ENCODE assay signal across 10 mouse cellular contexts in genomic region chr1:39536701-39537100, GRCm38 (mm10). TPM values are rescaled to one million over a fixed set of nuclear protein-coding genes. Genes with fewer than 3 reads are reported as not detected.
DNase-seq lines count a peak whose midpoint lies in the region; ATAC-seq and TF ChIP-seq lines count a peak whose summit lies in the region.
"Had no signal": no experiment of that assay in that cellular context is flagged by ENCODE, and none has a peak within 500 bp of the region (broad histone marks: within the 10 kb centered on the region; RNA-seq: fewer than 3 reads in every experiment).

No protein-coding gene starts in this region.

- H3K4me2 ChIP-seq in embryonic facial prominence, embryonic 14.5 days (ENCODE audit: low read depth, low read length), result peak overlapping the region; percentile 87
- peak overlapping the region; percentile 97 for H3K4me2 ChIP-seq in intestine, postnatal 0 days (replicated peaks; ENCODE audit: low read depth)
- peak overlapping the region; percentile 63 for H3K4me2 ChIP-seq in neural tube, embryonic 14.5 days (ENCODE audit: low read depth, low read length)

- peaks cover 2% of the 10 kb centered on the region; the same call in 1 of the 2 replicates for H3K79me2 ChIP-seq in liver, adult 2 months (ENCODE audit: control insufficient read depth, insufficient read depth, low read length)

- ATAC-seq in embryonic facial prominence, embryonic 14.5 days (ENCODE audit: low read depth), result no peak
- ATAC-seq in intestine, postnatal 0 days, result peak; percentile 34
- no peak for ATAC-seq in neural tube, embryonic 14.5 days (ENCODE audit: low read depth)
- ATAC-seq in CD4-positive, CD25-positive, alpha-beta regulatory T cell, adult 4 months, result no peak

- peaks cover 5% of the 10 kb centered on the region; the same call in 1 of the 2 replicates for H3K4me1 ChIP-seq in liver, adult 2 months (ENCODE audit: control insufficient read depth, insufficient read depth, low read length)
- peaks cover 5% of the 10 kb centered on the region; the same call in 1 of the 2 replicates for H3K4me1 ChIP-seq in embryonic facial prominence, embryonic 14.5 days (ENCODE audit: control insufficient read depth, insufficient read depth, low read length)
- peaks cover 3% of the 10 kb centered on the region; the same call in 1 of the 2 replicates for H3K4me1 ChIP-seq in intestine, postnatal 0 days (replicated peaks; ENCODE audit: control insufficient read depth, insufficient read depth, low read length)
- H3K4me1 ChIP-seq in neural tube, embryonic 14.5 days (ENCODE audit: control insufficient read depth, insufficient read depth, low read length), result peaks cover 14% of the 10 kb centered on the region

- peaks cover 9% of the 10 kb centered on the region; the same call in 1 of the 2 replicates for H3K9me3 ChIP-seq in embryonic facial prominence, embryonic 14.5 days (ENCODE audit: control insufficient read depth, low read length)
- H3K9me3 ChIP-seq in intestine, postnatal 0 days (ENCODE audit: control insufficient read depth), result 0 out of 2 replicates have a peak, but pooled peaks cover 5% of the 10 kb centered on the region
- H3K9me3 ChIP-seq in neural tube, embryonic 14.5 days (ENCODE audit: control insufficient read depth, low read length), result no peaks in the 10 kb centered on the region

- peaks cover 25% of the 10 kb centered on the region for H3K36me3 ChIP-seq in liver, adult 2 months (ENCODE audit: control insufficient read depth, insufficient read depth, low read length)
- H3K36me3 ChIP-seq in embryonic facial prominence, embryonic 14.5 days (ENCODE audit: control insufficient read depth, insufficient read depth, low read length), result peaks cover 38% of the 10 kb centered on the region
- peaks cover 38% of the 10 kb centered on the region for H3K36me3 ChIP-seq in intestine, postnatal 0 days (ENCODE audit: control insufficient read depth, insufficient read depth)
- peaks cover 28% of the 10 kb centered on the region for H3K36me3 ChIP-seq in neural tube, embryonic 14.5 days (ENCODE audit: control insufficient read depth, insufficient read depth, low read length)

- TF ChIP-seq CTCF in liver, adult 2 months (IDR thresholded peaks at IDR 0.05; ENCODE audit: low read depth, low read length), result no peak
- TF ChIP-seq CTCF in intestine, postnatal 0 days (IDR thresholded peaks at IDR 0.05; ENCODE audit: low read depth), result no peak

- DNase-seq in liver, adult 2 months (ENCODE audit: extremely low read depth, low read depth, low spot score), result no peak
- no peak for DNase-seq in liver
- DNase-seq in embryonic facial prominence, embryonic 14.5 days (ENCODE audit: low spot score), result no peak
- DNase-seq in right cerebral cortex, postnatal 4 days, result no peak
- DNase-seq in adrenal gland, adult (ENCODE audit: inconsistent age in 2 of 2, low spot score in 1 of 2), result no peak
- DNase-seq: layer of hippocampus, postnatal 36 days; thymus, postnatal 14 days had no signal

- 22% methylated on average over 7 of the region's 7 CpGs for WGBS in liver, adult 2 months
- WGBS in embryonic facial prominence, embryonic 14.5 days, result 39% methylated on average over 7 of the region's 7 CpGs
- 21% methylated on average over 7 of the region's 7 CpGs for WGBS in intestine, postnatal 0 days
- WGBS in neural tube, embryonic 14.5 days, result 44% methylated on average over 7 of the region's 7 CpGs

- no peak overlapping the region for H3K9ac ChIP-seq in liver, adult 2 months (ENCODE audit: low read depth, low read length)
- H3K9ac ChIP-seq in embryonic facial prominence, embryonic 14.5 days (ENCODE audit: low read depth, low read length), result peak overlapping the region; percentile 97
- peak overlapping the region; percentile 84 for H3K9ac ChIP-seq in intestine, postnatal 0 days (ENCODE audit: low read depth, low read length)
- H3K9ac ChIP-seq in neural tube, embryonic 14.5 days (replicated peaks; ENCODE audit: low read depth, low read length), result peak overlapping the region; percentile 93

- no peaks in the 10 kb centered on the region for H3K27me3 ChIP-seq in liver, adult 2 months (ENCODE audit: control insufficient read depth, insufficient read depth, low read length)
- H3K27me3 ChIP-seq in embryonic facial prominence, embryonic 14.5 days (replicated peaks; ENCODE audit: control insufficient read depth, insufficient read depth, low read length), result no peaks in the 10 kb centered on the region
- H3K27me3 ChIP-seq in intestine, postnatal 0 days (replicated peaks; ENCODE audit: control insufficient read depth, insufficient read depth, low read length), result no peaks in the 10 kb centered on the region
- H3K27me3 ChIP-seq in neural tube, embryonic 14.5 days (ENCODE audit: control insufficient read depth, insufficient read depth, low read length), result no peaks in the 10 kb centered on the region

- no peak overlapping the region for H3K27ac ChIP-seq in liver, adult 2 months (replicated peaks; ENCODE audit: insufficient read depth, low read depth, low read length)
- H3K27ac ChIP-seq in embryonic facial prominence, embryonic 14.5 days (replicated peaks; ENCODE audit: low read depth, low read length), result no peak overlapping the region
- H3K27ac ChIP-seq in intestine, postnatal 0 days (ENCODE audit: low read depth, low read length), result no peak overlapping the region
- no peak overlapping the region for H3K27ac ChIP-seq in neural tube, embryonic 14.5 days (ENCODE audit: low read depth, low read length)

- TF ChIP-seq POLR2A in liver, adult 2 months (IDR thresholded peaks at IDR 0.05; ENCODE audit: extremely low read depth, insufficient read depth, low read length), result no peak

- H3K4me3 ChIP-seq in liver, adult 2 months (ENCODE audit: insufficient read depth, low read depth, low read length), result peak overlapping the region; percentile 95; the same call in 1 of the 2 replicates
- H3K4me3 ChIP-seq in embryonic facial prominence, embryonic 14.5 days (ENCODE audit: low read depth, low read length), result peak overlapping the region; percentile 96
- peak overlapping the region; percentile 97 for H3K4me3 ChIP-seq in intestine, postnatal 0 days (ENCODE audit: low read depth, low read length)
- H3K4me3 ChIP-seq in neural tube, embryonic 14.5 days (ENCODE audit: low read depth, low read length), result peak overlapping the region; percentile 96

RNA-seq across cellular contexts. Expression of gene Cnot11, which starts 1.9 kb away (rescaled TPM):
- total RNA-seq in liver, adult 2 months (2014; rRNA removed), result 6.8 and 7.7 TPM in 2 replicates
- polyA plus RNA-seq in liver, adult 2 months (2012; rRNA removed), result 9.3 and 9.9 TPM in 2 replicates
- 21.1 and 23.6 TPM in 2 replicates for polyA plus RNA-seq in embryonic facial prominence, embryonic 14.5 days (2014; fragmentation: Nextera tagmentation; extraction: Ambion mirVana)
- polyA plus RNA-seq in intestine, postnatal 0 days (2015; fragmentation: Nextera tagmentation; extraction: Ambion mirVana), result 13.5 and 14.7 TPM in 2 replicates
- 17.1 and 19.9 TPM in 2 replicates for polyA plus RNA-seq in neural tube, embryonic 14.5 days (2014; fragmentation: Nextera tagmentation; extraction: Ambion mirVana)
- polyA plus RNA-seq in CD4-positive, CD25-positive, alpha-beta regulatory T cell, adult 4 months (2017; shearing (Covaris generic)), result 1 to 10 TPM; 2.9 to 4.8 TPM

RNA-seq across cellular contexts. Expression of gene Rnf149, which starts 40.5 kb away (rescaled TPM):
- total RNA-seq in liver, adult 2 months (2014; rRNA removed), result 83.6 and 84.2 TPM in 2 replicates
- polyA plus RNA-seq in liver, adult 2 months (2012; rRNA removed), result 58.9 and 66.0 TPM in 2 replicates
- 23.5 and 27.6 TPM in 2 replicates for polyA plus RNA-seq in embryonic facial prominence, embryonic 14.5 days (2014; fragmentation: Nextera tagmentation; extraction: Ambion mirVana)
- polyA plus RNA-seq in intestine, postnatal 0 days (2015; fragmentation: Nextera tagmentation; extraction: Ambion mirVana), result 16.9 and 20.4 TPM in 2 replicates
- polyA plus RNA-seq in neural tube, embryonic 14.5 days (2014; fragmentation: Nextera tagmentation; extraction: Ambion mirVana), result 30.3 and 33.9 TPM in 2 replicates
- polyA plus RNA-seq in CD4-positive, CD25-positive, alpha-beta regulatory T cell, adult 4 months (2017; shearing (Covaris generic)), result 10 to 100 TPM; 18.6 to 19.9 TPM

RNA-seq across cellular contexts. Expression of gene Tbc1d8, which starts 58.1 kb away (rescaled TPM):
- total RNA-seq in liver, adult 2 months (2014; rRNA removed), result 7.0 and 12.6 TPM in 2 replicates
- polyA plus RNA-seq in liver, adult 2 months (2012; rRNA removed), result 8.2 and 13.9 TPM in 2 replicates
- polyA plus RNA-seq in embryonic facial prominence, embryonic 14.5 days (2014; fragmentation: Nextera tagmentation; extraction: Ambion mirVana), result 11.5 and 13.1 TPM in 2 replicates
- polyA plus RNA-seq in intestine, postnatal 0 days (2015; fragmentation: Nextera tagmentation; extraction: Ambion mirVana), result 4.2 and 4.7 TPM in 2 replicates
- 10.3 and 12.6 TPM in 2 replicates for polyA plus RNA-seq in neural tube, embryonic 14.5 days (2014; fragmentation: Nextera tagmentation; extraction: Ambion mirVana)
- 1 to 10 TPM; 2.3 to 2.8 TPM for polyA plus RNA-seq in CD4-positive, CD25-positive, alpha-beta regulatory T cell, adult 4 months (2017; shearing (Covaris generic))
